Mouse (Mus musculus): ENCODE measurements at regions not wholly inside any gene's neighbourhood (a gene's known extent, or its start where the extent isn't known, plus 50 kb on each side); places are given as distances from the start of the nearest gene placed in this dataset.

GRCm38 (mm10) chr13:107795516-107795915 is 248.7 kb upstream of the Smim15 start:
- TF ChIP-seq GATA4 (IDR thresholded peaks at IDR 0.05; ENCODE audit: insufficient replicate concordance, low read length) = no peak

- peak; percentile 80 for TF ChIP-seq GATA4 (IDR thresholded peaks at IDR 0.05; ENCODE audit: insufficient replicate concordance, low read length)
These were observed 252.5 kb upstream of the Smim15 start for GRCm38 (mm10) chr13:107791770-107792169.

- no peak for TF ChIP-seq GATA4 (IDR thresholded peaks at IDR 0.05; ENCODE audit: insufficient replicate concordance, low read length)
These were observed 259.3 kb upstream of the Smim15 start for GRCm38 (mm10) chr13:107784971-107785370.

DNA sequence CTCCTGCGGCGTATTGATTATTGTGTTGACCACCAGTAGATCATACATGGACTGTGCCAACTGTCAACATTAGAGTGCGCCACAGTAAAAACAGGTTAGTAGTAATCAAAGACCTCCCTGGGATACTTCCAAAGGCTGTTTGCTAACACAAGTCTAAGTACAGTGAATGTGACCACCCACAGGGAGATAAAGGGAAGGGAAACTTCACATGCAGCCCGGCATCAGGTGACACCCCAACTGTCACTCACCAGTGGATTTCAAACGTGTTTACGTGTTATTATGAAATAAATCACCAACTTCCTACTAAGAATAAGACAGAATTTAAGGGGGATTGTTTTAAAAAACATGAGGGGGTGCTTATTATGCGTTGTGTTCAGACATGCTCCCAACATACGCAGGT is 262.5 kb upstream of the Smim15 start:
- no peak for TF ChIP-seq GATA4 (IDR thresholded peaks at IDR 0.05; ENCODE audit: insufficient replicate concordance, low read length)

- TF ChIP-seq GATA4 (IDR thresholded peaks at IDR 0.05; ENCODE audit: insufficient replicate concordance, low read length) = no peak
These were observed 263.0 kb upstream of the Smim15 start for GRCm38 (mm10) chr13:107781221-107781620.

DNA sequence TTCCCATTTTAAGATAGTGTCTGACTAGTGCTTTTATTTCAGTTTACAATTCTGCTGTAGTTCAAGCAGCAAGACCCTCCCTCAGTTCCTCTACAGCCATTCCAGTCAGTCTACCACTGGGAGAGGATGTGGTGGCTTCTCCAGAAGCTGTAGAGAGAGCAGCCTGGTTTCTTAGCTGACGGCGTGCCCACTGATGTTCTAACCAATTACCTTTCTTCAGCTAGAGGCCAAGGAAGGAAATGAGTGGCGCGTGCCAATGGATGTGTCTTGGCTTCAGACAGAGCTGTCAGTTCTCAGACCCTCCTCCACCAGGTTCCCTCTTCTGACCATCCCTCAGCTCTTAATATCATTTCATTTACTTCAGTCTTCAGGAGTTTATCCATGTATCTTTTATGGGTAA is 264.7 kb upstream of the Smim15 start:
- TF ChIP-seq GATA4 (IDR thresholded peaks at IDR 0.05; ENCODE audit: insufficient replicate concordance, low read length) = no peak

GRCm38 (mm10) chr13:107767262-107767624 is 277.0 kb upstream of the Smim15 start:
- no peak for TF ChIP-seq GATA4 (IDR thresholded peaks at IDR 0.05; ENCODE audit: insufficient replicate concordance, low read length)

DNA sequence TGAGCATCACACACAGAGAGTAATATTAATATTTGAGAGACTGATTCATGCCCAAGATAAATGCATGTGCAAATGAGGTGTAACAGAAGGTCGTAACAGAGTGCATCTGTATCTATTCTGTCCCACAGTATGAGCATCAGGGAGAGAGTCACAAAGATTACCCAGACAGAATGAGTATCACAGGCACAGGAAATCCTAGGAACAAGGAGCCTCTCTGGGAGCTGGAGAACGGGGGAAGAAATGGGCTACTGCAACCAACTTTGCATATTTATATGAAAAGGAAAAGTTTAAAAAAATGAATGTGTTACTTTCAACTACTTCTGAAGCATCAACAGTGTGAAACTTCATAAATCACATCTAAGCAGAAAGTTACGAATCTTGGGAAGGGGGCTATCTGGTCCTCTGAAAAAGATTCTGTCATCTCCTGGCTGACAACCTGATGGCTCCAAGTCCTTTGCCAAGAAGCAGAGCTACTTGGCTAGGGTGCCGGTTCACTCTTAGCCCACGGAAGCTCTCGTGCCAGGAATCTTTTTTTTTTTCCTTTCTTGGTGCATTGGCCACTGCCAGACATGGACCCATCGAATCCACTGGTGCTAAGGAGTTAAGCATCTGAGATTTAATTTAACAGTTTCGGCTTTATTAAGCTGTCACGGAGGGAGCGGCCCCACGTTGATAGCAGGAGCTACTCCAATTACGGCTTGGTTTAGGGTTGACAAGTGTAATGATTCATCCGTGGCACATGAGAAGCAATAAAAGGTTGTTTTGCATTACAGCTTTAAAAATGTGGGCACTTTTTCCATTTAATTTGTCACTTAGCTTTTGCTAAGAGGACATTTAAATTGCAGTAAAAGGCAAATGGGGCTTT is 277.6 kb upstream of the Smim15 start:
- TF ChIP-seq GATA4 (IDR thresholded peaks at IDR 0.05; ENCODE audit: insufficient replicate concordance, low read length) = no peak

DNA sequence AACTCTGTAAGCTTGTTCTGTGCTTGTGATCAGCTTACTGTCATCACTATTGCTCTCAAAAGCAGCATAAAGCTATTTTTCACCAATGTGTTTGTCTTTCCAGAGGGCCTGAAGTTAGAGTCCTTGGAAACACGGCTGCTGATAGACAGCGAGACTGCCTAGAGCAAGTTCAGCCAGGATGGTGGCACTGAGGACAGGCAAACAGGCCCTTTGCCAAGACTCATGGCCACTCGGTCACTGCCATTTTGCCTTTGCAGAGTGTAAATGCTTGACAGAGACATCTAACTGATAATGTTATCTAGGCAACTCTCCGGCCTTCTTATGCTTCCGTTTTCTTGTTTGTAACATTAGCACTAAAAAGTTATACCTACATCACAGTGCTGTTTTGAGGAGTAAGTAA is 280.3 kb upstream of the Smim15 start:
- peak; percentile 65; the same call in 1 of the 2 replicates for TF ChIP-seq GATA4 (IDR thresholded peaks at IDR 0.05; ENCODE audit: insufficient replicate concordance, low read length)

DNA sequence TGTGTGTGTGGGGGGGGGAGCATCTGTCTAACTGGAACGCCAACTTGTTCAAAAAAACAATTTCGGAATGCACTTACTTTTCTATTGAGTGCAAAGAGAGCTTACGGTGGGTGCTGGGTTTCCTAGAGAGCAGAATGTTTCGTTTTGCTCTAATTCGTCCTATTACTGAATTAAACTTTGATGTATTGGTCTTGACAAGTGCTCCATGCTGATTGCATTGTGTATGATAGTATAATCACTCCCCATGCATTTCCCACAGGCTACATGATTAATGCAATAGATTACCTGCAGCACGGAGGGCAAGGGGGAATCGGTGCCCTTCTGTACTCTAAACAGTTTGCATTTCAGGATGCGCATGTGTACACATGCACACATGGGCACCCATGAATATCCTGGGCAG is 283.7 kb upstream of the Smim15 start:
- TF ChIP-seq GATA4 (IDR thresholded peaks at IDR 0.05; ENCODE audit: insufficient replicate concordance, low read length) = no peak

DNA sequence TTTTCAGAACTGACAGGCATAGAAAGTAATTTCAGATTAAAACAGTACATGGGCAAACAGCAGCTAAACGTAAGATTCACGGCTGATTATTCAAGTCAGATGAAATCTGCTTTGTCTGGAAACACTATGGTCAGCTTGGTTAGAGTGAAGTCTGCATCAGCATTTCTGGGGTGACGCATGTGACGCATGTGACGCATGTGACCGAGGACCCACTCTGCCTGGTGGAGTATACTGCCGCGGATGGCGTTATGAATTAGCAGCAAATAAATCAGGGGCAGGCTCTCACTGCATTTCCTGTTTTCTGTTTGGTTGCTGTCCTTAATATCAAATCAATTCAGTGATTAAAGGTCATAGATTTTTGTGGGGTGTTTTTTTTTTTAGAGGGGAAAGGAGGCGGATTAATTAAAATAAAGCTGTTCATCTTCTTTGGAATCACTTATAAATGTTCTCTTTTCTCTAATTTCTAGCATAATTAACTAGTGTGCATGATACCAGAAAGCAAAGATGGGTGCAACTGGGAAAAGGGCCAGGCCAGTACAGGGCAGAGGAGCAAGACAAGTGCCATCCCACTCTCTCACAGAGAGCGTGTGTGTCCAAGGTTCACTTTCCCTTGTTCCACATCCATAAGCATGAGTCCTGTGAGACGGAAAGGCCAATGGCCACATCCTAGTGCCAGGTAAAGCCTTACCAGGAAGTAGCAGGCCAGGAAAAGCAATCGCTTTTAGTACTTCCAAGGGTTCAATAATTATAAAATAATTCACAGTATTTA is 285.7 kb upstream of the Smim15 start:
- TF ChIP-seq GATA4 (IDR thresholded peaks at IDR 0.05; ENCODE audit: insufficient replicate concordance, low read length) = no peak

DNA sequence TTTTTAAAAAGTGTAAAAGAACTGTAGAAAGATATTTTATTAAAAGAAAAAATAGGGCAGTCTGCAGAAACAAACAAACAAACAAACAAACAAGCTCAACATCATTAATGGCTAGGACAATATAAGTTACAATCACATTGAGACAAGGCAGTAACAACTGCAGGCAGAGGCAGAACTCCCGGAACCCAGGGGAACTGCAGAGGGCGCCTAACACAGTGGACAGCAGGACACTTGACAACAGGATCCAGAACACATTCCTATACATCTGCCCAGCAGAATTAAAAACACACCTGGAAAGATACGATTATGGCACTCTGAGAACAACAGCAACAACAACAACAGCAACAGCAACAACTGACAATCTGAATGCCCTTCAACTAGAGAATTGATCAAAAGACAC is 291.5 kb upstream of the Smim15 start:
- TF ChIP-seq GATA4 (IDR thresholded peaks at IDR 0.05; ENCODE audit: insufficient replicate concordance, low read length) = no peak

DNA sequence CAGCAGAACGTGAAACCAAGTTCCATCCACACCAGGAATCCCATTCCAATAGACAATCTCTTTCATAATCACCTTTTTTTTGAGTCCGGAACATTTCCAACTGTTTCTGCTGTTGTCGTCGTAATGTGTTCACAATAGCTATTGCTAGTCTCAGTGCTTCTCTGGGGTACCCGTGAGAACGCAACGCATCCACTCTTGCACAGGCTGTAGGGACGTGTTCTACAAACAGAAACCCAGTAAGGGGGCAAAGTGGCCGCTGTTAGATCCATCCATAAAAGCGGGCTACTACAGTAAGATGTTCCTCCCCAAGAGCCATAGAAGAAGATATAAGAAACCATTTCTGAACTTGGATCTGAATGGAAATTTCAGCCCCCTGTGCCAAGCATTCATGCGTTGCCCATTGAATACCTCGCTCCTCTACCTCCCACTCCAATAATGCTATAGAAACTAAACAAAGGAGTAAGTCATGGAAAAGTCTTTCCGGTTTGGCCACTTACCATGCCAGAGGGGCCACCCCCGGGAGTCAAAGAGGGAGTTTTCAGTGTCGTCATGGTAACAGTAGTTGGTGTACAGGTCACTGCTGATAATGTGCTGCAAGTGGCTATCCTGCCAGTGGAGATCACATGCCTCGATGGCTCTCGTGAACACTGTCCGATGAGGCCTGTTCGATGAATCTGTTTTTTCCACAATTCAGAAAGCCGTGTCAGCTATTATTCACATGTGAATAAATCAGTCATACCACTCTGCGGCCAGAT is 300.6 kb upstream of the Smim15 start:
- no peak for TF ChIP-seq GATA4 (IDR thresholded peaks at IDR 0.05; ENCODE audit: insufficient replicate concordance, low read length)

GRCm38 (mm10) chr13:107736581-107736980 is 307.7 kb upstream of the Smim15 start:
- TF ChIP-seq GATA4 (IDR thresholded peaks at IDR 0.05; ENCODE audit: insufficient replicate concordance, low read length) = no peak

DNA sequence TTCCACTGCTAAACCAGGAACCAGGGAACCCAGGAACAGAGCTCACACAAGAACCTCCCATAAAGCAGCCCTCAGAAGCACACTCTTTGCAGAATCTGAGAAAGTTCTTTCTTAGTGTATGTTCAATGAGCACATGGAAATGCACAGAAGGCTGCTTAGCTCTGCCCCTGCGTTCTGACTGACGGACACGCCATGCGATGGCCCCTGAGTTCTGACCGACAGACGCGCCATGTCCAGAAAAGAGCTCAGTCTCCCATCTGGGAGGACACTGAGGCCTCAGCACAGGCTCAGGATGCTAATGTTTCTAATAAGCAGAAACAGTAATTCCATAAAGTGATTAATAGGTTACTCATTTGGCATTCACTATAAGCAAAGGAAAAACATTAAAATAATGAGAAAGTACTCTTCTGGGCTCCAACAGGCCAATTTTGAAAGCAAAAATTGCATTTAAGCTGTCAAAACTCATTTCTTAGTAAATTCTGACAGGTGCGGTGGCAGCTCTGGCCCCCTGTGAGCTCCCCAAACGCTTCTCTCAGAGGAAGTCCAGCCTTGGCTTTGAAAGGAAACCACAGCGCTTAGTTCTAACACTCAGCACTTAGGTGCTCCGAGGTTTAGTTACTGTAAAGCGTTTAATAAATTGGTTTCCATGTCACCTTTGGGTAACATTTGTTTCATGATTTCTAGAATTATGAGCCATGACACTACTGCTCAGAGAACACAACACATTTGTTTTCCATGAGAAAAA is 309.9 kb upstream of the Smim15 start:
- TF ChIP-seq GATA4 (IDR thresholded peaks at IDR 0.05; ENCODE audit: insufficient replicate concordance, low read length) = no peak
